Comparison of ENCODE assay signal across 11 mouse cellular contexts in the genomic region with DNA sequence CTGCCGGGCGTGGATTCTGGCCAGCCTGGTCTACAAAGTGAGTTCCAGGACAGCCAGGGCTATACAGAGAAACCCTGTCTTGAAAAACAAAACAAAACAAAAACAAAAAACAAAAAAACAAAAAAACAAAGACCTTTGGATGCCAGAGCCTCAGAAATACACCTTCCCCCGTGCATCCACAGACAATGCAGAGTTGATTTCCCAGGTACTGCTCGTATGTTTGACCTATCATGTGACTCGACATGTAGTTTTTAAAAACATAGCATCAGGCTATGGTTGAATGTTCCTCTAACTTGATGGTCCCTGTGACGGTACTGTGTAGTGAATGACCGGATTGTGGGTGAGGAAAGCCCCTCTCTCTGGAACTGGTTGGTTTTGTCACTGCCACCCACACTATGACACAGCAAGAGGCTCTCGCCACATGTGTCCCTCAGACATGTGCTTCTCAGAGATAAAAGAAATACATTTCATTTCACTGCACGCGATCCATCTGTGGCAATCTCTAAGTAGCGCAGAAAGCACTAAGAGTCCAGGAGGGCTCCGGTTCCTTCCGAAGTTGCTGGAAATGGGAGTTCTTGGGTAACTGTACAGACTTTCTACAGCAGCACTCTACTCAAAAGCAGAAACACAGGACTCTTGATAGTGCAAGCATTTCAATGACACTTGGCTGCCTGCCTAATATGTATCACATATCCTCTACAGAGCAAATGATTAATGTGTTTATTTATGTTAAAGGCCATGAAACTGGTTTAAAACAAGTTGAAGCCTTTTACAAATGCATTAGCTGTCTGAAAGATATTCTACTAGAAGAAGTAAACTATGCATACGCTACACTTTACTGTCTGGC. TPM values are rescaled to one million over a fixed set of nuclear protein-coding genes. Genes with fewer than 3 reads are reported as not detected.
DNase-seq lines count a peak whose midpoint lies in the region; ATAC-seq and TF ChIP-seq lines count a peak whose summit lies in the region.
"Had no signal": no experiment of that assay in that cellular context is flagged by ENCODE, and none has a peak within 500 bp of the region (broad histone marks: within the 10 kb centered on the region; RNA-seq: fewer than 3 reads in every experiment).

No protein-coding gene starts in this region.

- no peak overlapping the region for H3K9ac ChIP-seq in lung, embryonic 15.5 days
- no peak overlapping the region for H3K9ac ChIP-seq in heart, embryonic 15.5 days
- H3K9ac ChIP-seq in liver, embryonic 16.5 days (ENCODE audit: low read depth, low read length): peak overlapping the region; percentile 53
- H3K9ac ChIP-seq in stomach, postnatal 0 days (ENCODE audit: low read length): no peak overlapping the region
- H3K9ac ChIP-seq: forebrain, embryonic 15.5 days had no signal

- DNase-seq in lung, adult 2 months: no peak
- DNase-seq in stomach, postnatal 0 days (ENCODE audit: low spot score): no peak
- DNase-seq in left cerebral cortex, postnatal 4 days: no peak
- no peak for DNase-seq in urinary bladder, adult 2 months (ENCODE audit: low spot score)
- DNase-seq: adrenal gland, postnatal 36 days; thymus, postnatal 4 days had no signal

- no peak overlapping the region for H3K4me3 ChIP-seq in lung, embryonic 15.5 days
- H3K4me3 ChIP-seq in lung, adult 2 months (replicated peaks; ENCODE audit: extremely low read depth, low read depth, low read length): no peak overlapping the region
- peak overlapping the region; percentile 21; the same call in 1 of the 2 replicates for H3K4me3 ChIP-seq in heart, embryonic 15.5 days
- 0 out of 2 replicates have a peak overlapping the region, but pooled peaks have one; percentile 18 for H3K4me3 ChIP-seq in liver, embryonic 16.5 days (ENCODE audit: low read depth, low read length)
- no peak overlapping the region for H3K4me3 ChIP-seq in stomach, postnatal 0 days (ENCODE audit: low read depth, low read length)
- H3K4me3 ChIP-seq: forebrain, embryonic 15.5 days; myocyte had no signal

- no peak for TF ChIP-seq CTCF in lung, adult 2 months (IDR thresholded peaks at IDR 0.05; ENCODE audit: insufficient read depth, low read length)
- no peak for TF ChIP-seq CTCF in stomach, postnatal 0 days (IDR thresholded peaks at IDR 0.05; ENCODE audit: low read depth)

- H3K27me3 ChIP-seq in lung, embryonic 15.5 days: no peaks in the 10 kb centered on the region
- no peaks in the 10 kb centered on the region for H3K27me3 ChIP-seq in heart, embryonic 15.5 days
- no peaks in the 10 kb centered on the region for H3K27me3 ChIP-seq in liver, embryonic 16.5 days (ENCODE audit: control insufficient read depth, insufficient read depth, low read depth, low read length)
- no peaks in the 10 kb centered on the region for H3K27me3 ChIP-seq in stomach, postnatal 0 days (ENCODE audit: control insufficient read depth, insufficient read depth, low read length)
- H3K27me3 ChIP-seq: forebrain, embryonic 15.5 days had no signal

- TF ChIP-seq POLR2A in lung, adult 2 months (IDR thresholded peaks at IDR 0.05; ENCODE audit: borderline replicate concordance, extremely low read depth, low read depth, low read length): no peak

- H3K27ac ChIP-seq in lung, embryonic 15.5 days: no peak overlapping the region
- peak overlapping the region; percentile 48 for H3K27ac ChIP-seq in heart, embryonic 15.5 days
- peak overlapping the region; percentile 90 for H3K27ac ChIP-seq in liver, embryonic 16.5 days (ENCODE audit: low read length)
- H3K27ac ChIP-seq in stomach, postnatal 0 days (replicated peaks): no peak overlapping the region
- H3K27ac ChIP-seq: forebrain, embryonic 15.5 days had no signal

- 65% methylated on average over 14 of the region's 14 CpGs for WGBS in lung, embryonic 15.5 days
- 71% methylated on average over 14 of the region's 14 CpGs for WGBS in lung, adult 2 months
- 56% methylated on average over 14 of the region's 14 CpGs for WGBS in heart, embryonic 15.5 days
- 38% methylated on average over 14 of the region's 14 CpGs for WGBS in liver, embryonic 16.5 days (ENCODE audit: insufficient replicate concordance)
- 76% methylated on average over 14 of the region's 14 CpGs for WGBS in stomach, postnatal 0 days

- no peaks in the 10 kb centered on the region for H3K9me3 ChIP-seq in lung, embryonic 15.5 days
- no peaks in the 10 kb centered on the region for H3K9me3 ChIP-seq in heart, embryonic 15.5 days (replicated peaks)
- no peaks in the 10 kb centered on the region for H3K9me3 ChIP-seq in liver, embryonic 16.5 days (replicated peaks; ENCODE audit: control insufficient read depth, low read length)
- H3K9me3 ChIP-seq in stomach, postnatal 0 days (ENCODE audit: control insufficient read depth, low read length): no peaks in the 10 kb centered on the region
- H3K9me3 ChIP-seq: forebrain, embryonic 15.5 days had no signal

- peaks cover 24% of the 10 kb centered on the region for H3K4me1 ChIP-seq in lung, embryonic 15.5 days
- peaks cover 9% of the 10 kb centered on the region for H3K4me1 ChIP-seq in lung, adult 2 months (ENCODE audit: control insufficient read depth, insufficient read depth, low read length)
- peaks cover 48% of the 10 kb centered on the region for H3K4me1 ChIP-seq in heart, embryonic 15.5 days (replicated peaks)
- peaks cover 52% of the 10 kb centered on the region for H3K4me1 ChIP-seq in liver, embryonic 16.5 days (ENCODE audit: control insufficient read depth, low read depth, low read length)
- 0 out of 2 replicates have a peak, but pooled peaks cover 6% of the 10 kb centered on the region for H3K4me1 ChIP-seq in stomach, postnatal 0 days (replicated peaks; ENCODE audit: control insufficient read depth, insufficient read depth)

- no peak for TF ChIP-seq EP300 in stomach, postnatal 0 days (optimal IDR thresholded peaks at IDR 0.05)

- peak; percentile 75; the same call in 1 of the 2 replicates for ATAC-seq in lung, embryonic 15.5 days (ENCODE audit: borderline replicate concordance, extremely low read depth, low FRiP score, low TSS enrichment)
- peak; percentile 59 for ATAC-seq in heart, embryonic 15.5 days (replicated peaks; ENCODE audit: insufficient number of reproducible peaks, insufficient read depth, low FRiP score, low read depth)
- ATAC-seq in liver, embryonic 16.5 days (ENCODE audit: low read depth): peak; percentile 95
- peak; percentile 81 for ATAC-seq in stomach, postnatal 0 days (ENCODE audit: low FRiP score, low TSS enrichment)
- ATAC-seq: forebrain, embryonic 15.5 days had no signal

- intact Hi-C loops in left cerebral cortex, postnatal 4 days (cut with DNase I): loop anchor here (10.0 kb wide), 1 partner anchor 176 kb away; no protein-coding TSS in a partner anchor

- H3K4me2 ChIP-seq in lung, embryonic 15.5 days: no peak overlapping the region
- peak overlapping the region; percentile 53 for H3K4me2 ChIP-seq in heart, embryonic 15.5 days
- peak overlapping the region; percentile 59 for H3K4me2 ChIP-seq in liver, embryonic 16.5 days (ENCODE audit: low read depth, low read length)
- H3K4me2 ChIP-seq in stomach, postnatal 0 days (replicated peaks; ENCODE audit: low read depth): no peak overlapping the region
- H3K4me2 ChIP-seq: forebrain, embryonic 15.5 days had no signal

- H3K36me3 ChIP-seq in lung, embryonic 15.5 days: no peaks in the 10 kb centered on the region
- no peaks in the 10 kb centered on the region for H3K36me3 ChIP-seq in heart, embryonic 15.5 days
- H3K36me3 ChIP-seq in liver, embryonic 16.5 days (ENCODE audit: control insufficient read depth, insufficient read depth): no peaks in the 10 kb centered on the region
- no peaks in the 10 kb centered on the region for H3K36me3 ChIP-seq in stomach, postnatal 0 days (ENCODE audit: control insufficient read depth, insufficient read depth, low read length)
- H3K36me3 ChIP-seq: forebrain, embryonic 15.5 days had no signal

RNA-seq across cellular contexts. Expression of a gene that starts 28.7 kb away (rescaled TPM):
- 8.4 and 9.3 TPM in 2 replicates for polyA plus RNA-seq in lung, embryonic 15.5 days (2015; fragmentation: Nextera tagmentation; extraction: Ambion mirVana)
- polyA plus RNA-seq in lung, adult 2 months (2012; rRNA removed): 8.5 and 9.7 TPM in 2 replicates
- polyA plus RNA-seq in heart, embryonic 15.5 days (2015; fragmentation: Nextera tagmentation; extraction: Ambion mirVana): 5.6 and 7.1 TPM in 2 replicates
- 0.88 and 0.97 TPM in 2 replicates for polyA plus RNA-seq in liver, embryonic 16.5 days (2015; fragmentation: Nextera tagmentation; extraction: Ambion mirVana)
- polyA plus RNA-seq in stomach, postnatal 0 days (2015; fragmentation: Nextera tagmentation; extraction: Ambion mirVana): 3.4 and 3.9 TPM in 2 replicates
- 10 to 100 TPM; 90.2 to 96.4 TPM for total RNA-seq in left cerebral cortex, postnatal 4 days (2021)
- polyA plus RNA-seq in urinary bladder, adult 2 months (2012; rRNA removed): 8.5 and 9.8 TPM in 2 replicates

Comparison
In these comparisons a context has a peak if more than half of its experiments do, and no peak if none do; other contexts are left out.
1. H3K27ac ChIP-seq: peak in heart, embryonic 15.5 days (single experiment) and liver, embryonic 16.5 days (single experiment); none in lung, embryonic 15.5 days (single experiment) and stomach, postnatal 0 days (single experiment).
2. H3K4me2 ChIP-seq: peak in heart, embryonic 15.5 days (single experiment) and liver, embryonic 16.5 days (single experiment); none in lung, embryonic 15.5 days (single experiment) and stomach, postnatal 0 days (single experiment).
3. H3K4me3 ChIP-seq: peak in heart, embryonic 15.5 days (single experiment) and liver, embryonic 16.5 days (single experiment); none in lung, embryonic 15.5 days (single experiment), lung, adult 2 months (single experiment) and stomach, postnatal 0 days (single experiment).
4. Peak in every context shown above with its lines, with median percentiles within 50 percentile points of each other: ATAC-seq.